Mouse (Mus musculus) midbrain, embryonic 11.5 days (tissue): ENCODE data around the gene Olfr506. TPM values are rescaled to one million over a fixed set of nuclear protein-coding genes. Genes with fewer than 3 reads are reported as not detected.
"Not testable (repeated sequence)": the region's sequence is repeated elsewhere in the genome, so short reads cannot be mapped to it uniquely, and the experiment has no call there.

Experiments used
- ATAC-seq: fragments of 200-750 bp; cut with Nextera tagmentation; 2 replicates; pipeline ENCODE4 v1.8.0; 2017; ENCODE audit warnings: moderate TSS enrichment, moderate library complexity; ENCODE audit not compliant: low FRiP score
- DNase-seq: peaks from one replicate; pipeline ENCODE4 v3.0.0; 2015; ENCODE audit warnings: low spot score; ENCODE audit errors: missing footprints
- H3K27ac ChIP-seq: fragments of 300-500 bp; sonication (generic); 2 replicates; pipeline ENCODE4 v1.5.1; 2014; ENCODE audit warnings: low read depth, low read length
- H3K27me3 ChIP-seq: fragments of 300-500 bp; sonication (generic); 2 replicates; pipeline ENCODE4 v1.6.1; 2014; ENCODE audit warnings: mild to moderate bottlenecking, low read length, moderate library complexity, mixed read lengths; ENCODE audit not compliant: control insufficient read depth, insufficient read depth
- H3K36me3 ChIP-seq: fragments of 300-500 bp; sonication (generic); 2 replicates; pipeline ENCODE4 v1.6.1; 2014; ENCODE audit warnings: mild to moderate bottlenecking, low read length, moderate library complexity, mixed read lengths; ENCODE audit not compliant: control insufficient read depth, insufficient read depth
- H3K4me1 ChIP-seq: fragments of 300-500 bp; sonication (generic); 2 replicates; pipeline ENCODE4 v1.6.1; 2014; ENCODE audit warnings: low read length; ENCODE audit not compliant: control insufficient read depth, insufficient read depth
- H3K4me2 ChIP-seq: fragments of 300-500 bp; sonication (generic); 2 replicates; pipeline ENCODE4 v1.6.1; 2014; ENCODE audit warnings: mild to moderate bottlenecking, moderate library complexity
- H3K4me3 ChIP-seq: fragments of 300-500 bp; sonication (generic); 2 replicates; pipeline ENCODE4 v1.5.1; 2014; ENCODE audit warnings: low read depth, low read length
- H3K9ac ChIP-seq: fragments of 300-500 bp; sonication (generic); 2 replicates; pipeline ENCODE4 v1.6.1; 2014; ENCODE audit warnings: low read length
- H3K9me3 ChIP-seq: fragments of 300-500 bp; sonication (generic); 2 replicates; pipeline ENCODE4 v1.6.1; 2016; ENCODE audit warnings: low read length; ENCODE audit not compliant: control insufficient read depth
- WGBS: fragments of 180-500 bp; shearing (Covaris S2); extraction: QIAGEN DNeasy Blood & Tissue Kit; methylation state at CpG from one replicate; pipeline ENCODE4 v1.1.7; 2014; 5-methylcytosine and 5-hydroxymethylcytosine counted together
- polyA plus RNA-seq: library from polyadenylated mRNA; unstranded; fragments of >200 nt; fragmentation: Nextera tagmentation; extraction: Ambion mirVana; gene quantifications from 2 replicates; pipeline ENCODE4 v1.2.1, GENCODE M21; 2014

Olfr506 gene
- not detected in 2 replicates for polyA plus RNA-seq

- H3K27me3 ChIP-seq: no peaks in the 10 kb centered on the region
- H3K4me3 ChIP-seq: no peak within 1 kb of the TSS
- no peak within 1 kb of the TSS for H3K9ac ChIP-seq
- H3K27ac ChIP-seq: no peak within 1 kb of the TSS
- DNase-seq (no peak), ATAC-seq (no peak)
- H3K4me1 ChIP-seq: no peaks in the 10 kb centered on the region
- no peaks in the 10 kb centered on the region for H3K36me3 ChIP-seq
- H3K4me2 ChIP-seq: no peak within 1 kb of the TSS
- H3K9me3 ChIP-seq: no peaks in the 10 kb centered on the region
Measured at GRCm38 (mm10) chr7:108610487-108610886, at the start of gene Olfr506. Olfr506 (plus strand) TSS chr7:108610787.

DNA sequence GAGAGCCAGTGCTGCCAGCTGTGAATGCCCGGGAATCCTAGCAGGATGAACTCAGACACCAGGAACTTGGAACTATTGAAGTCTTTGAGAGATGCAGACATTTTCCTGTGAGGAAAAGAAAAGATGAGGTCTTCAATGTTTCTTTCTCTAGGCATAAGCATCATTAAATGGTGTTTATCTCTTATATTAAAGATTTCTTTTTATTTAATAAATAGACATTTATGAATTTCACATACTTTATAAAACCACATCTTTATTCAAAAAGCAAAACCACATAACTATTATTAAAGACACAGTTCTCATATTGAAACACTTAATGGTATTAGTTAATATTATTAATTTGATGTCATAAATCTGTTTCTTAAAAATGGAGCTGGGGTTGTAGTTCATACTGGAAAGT, 44.9 kb upstream of the Olfr506 start, which contains the start of gene Olfr504:
TSS of gene Olfr504 (minus strand) at position 101 of the 400 bp plus-strand sequence.
- H3K27me3 ChIP-seq: no peaks in the 10 kb centered on the region
- ATAC-seq (no peak), DNase-seq (no peak)
- 90% methylated on average over 1 of the region's 1 CpGs for WGBS
- no peaks in the 10 kb centered on the region for H3K36me3 ChIP-seq
- no peak within 1 kb of the TSS for H3K4me3 ChIP-seq
- no peaks in the 10 kb centered on the region for H3K4me1 ChIP-seq
- H3K4me2 ChIP-seq: no peak within 1 kb of the TSS
- H3K9ac ChIP-seq: no peak within 1 kb of the TSS
- H3K27ac ChIP-seq: no peak within 1 kb of the TSS
- no peaks in the 10 kb centered on the region for H3K9me3 ChIP-seq

GRCm38 (mm10) chr7:108589797-108590196, 20.8 kb upstream of the Olfr506 start:
- no peaks in the 10 kb centered on the region for H3K36me3 ChIP-seq
- no peaks in the 10 kb centered on the region for H3K9me3 ChIP-seq
- no peak overlapping the region for H3K4me2 ChIP-seq
- ATAC-seq (no peak; the same call in 1 of the 2 replicates), DNase-seq (no peak)
- no peak overlapping the region for H3K9ac ChIP-seq
- no peaks in the 10 kb centered on the region for H3K27me3 ChIP-seq
- H3K4me1 ChIP-seq: no peaks in the 10 kb centered on the region
- H3K27ac ChIP-seq: no peak overlapping the region
- no peak overlapping the region for H3K4me3 ChIP-seq
- 92% methylated on average over 1 of the region's 1 CpGs for WGBS

DNA sequence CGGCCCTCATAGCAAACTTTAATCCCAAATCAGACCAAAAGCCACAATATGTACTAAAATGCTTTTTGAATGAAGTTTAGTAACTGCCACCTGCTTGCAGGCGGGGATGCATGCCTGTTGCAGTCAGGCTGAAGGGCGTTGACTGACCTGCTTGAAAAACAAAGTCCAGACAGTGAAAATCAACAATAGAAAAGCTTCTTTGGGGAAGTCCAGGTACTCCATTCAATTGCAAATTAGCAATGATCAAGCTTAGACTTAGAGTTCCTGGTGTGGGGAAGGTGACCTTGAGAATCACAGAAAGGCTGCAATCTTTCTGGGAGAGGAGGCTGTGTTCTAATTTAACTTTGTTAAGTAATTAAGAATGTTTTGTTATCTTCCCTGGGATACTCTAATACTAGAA, 8.7 kb upstream of the Olfr506 start:
- DNase-seq, H3K9me3 ChIP-seq, ATAC-seq, H3K27ac ChIP-seq, H3K27me3 ChIP-seq, H3K4me3 ChIP-seq, H3K36me3 ChIP-seq, H3K4me1 ChIP-seq, H3K4me2 ChIP-seq, H3K9ac ChIP-seq: not testable (repeated sequence)
- WGBS: 72% methylated on average over 3 of the region's 3 CpGs

DNA sequence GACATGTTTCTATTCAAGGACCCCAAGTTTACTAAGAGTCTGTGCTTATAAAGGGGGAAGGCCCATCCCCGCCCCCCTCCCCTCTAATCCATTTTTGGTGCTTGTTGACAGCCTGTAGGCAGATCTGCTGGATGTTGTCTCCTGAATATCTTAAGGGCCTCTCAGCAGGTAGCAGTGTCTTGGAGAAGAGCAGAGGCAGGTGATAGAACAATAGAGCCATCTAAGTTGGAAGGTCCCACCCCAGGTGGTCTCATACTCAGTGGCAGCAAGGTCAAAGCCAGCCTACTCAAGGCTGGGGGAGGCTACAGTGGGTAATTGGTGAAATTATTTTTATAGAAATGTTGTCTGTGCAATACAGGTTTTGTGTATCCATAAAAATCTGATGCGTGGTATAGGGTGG, 3.5 kb downstream of the Olfr506 start:
- no peak overlapping the region for H3K27ac ChIP-seq
- H3K9me3 ChIP-seq: no peaks in the 10 kb centered on the region
- no peak overlapping the region for H3K4me3 ChIP-seq
- 90% methylated on average over 2 of the region's 2 CpGs for WGBS
- no peak overlapping the region for H3K4me2 ChIP-seq
- no peak overlapping the region for H3K9ac ChIP-seq
- no peak for ATAC-seq
- no peaks in the 10 kb centered on the region for H3K4me1 ChIP-seq
- no peak for DNase-seq
- no peaks in the 10 kb centered on the region for H3K27me3 ChIP-seq
- no peaks in the 10 kb centered on the region for H3K36me3 ChIP-seq

DNA sequence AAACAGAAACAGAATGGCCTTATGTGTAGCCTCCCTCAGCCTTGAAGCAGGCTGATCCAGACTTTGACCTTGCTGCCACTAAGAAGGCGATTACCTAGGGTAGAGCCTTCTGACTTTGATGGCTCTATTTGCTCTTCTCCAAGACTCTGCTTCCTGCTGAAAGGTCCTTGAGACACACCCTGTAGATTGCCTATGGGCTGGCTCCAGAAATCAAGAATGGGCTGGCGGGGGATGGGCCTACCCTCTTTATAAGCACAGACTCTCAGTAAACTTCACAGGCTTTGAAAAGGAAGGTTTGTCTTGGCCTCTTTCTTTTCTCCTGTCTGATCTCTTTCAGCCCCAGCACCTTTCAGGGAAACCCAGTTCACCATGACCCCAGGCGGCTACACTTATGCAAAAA, 6.2 kb downstream of the Olfr506 start:
- not testable (repeated sequence) for ATAC-seq, H3K27me3 ChIP-seq, H3K9me3 ChIP-seq, H3K9ac ChIP-seq, H3K4me3 ChIP-seq, H3K4me2 ChIP-seq, DNase-seq, H3K36me3 ChIP-seq, H3K27ac ChIP-seq, H3K4me1 ChIP-seq
- 57% methylated on average over 3 of the region's 3 CpGs for WGBS

DNA sequence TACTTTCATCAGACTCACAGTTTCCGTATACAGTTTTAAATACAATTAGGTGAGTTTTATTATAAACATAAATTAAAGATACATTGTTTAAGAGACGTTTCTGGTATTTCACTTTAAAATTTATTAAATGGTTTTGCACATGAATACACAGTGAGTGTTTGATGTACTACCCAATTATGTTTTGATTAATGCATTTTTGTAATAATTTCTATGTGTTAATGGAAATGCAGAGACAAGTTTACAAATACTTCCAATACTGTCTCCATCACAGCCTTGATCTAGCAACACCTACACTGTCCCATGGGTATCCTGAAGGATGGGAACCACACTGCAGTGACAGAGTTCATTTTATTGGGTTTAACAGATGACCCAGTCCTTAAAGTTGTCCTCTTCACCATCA, 10.9 kb downstream of the Olfr506 start, which contains the start of gene Olfr507:
TSS of gene Olfr507 (plus strand) at position 301 of the 400 bp plus-strand sequence.
- DNase-seq: no peak
- 84% methylated on average over 2 of the region's 2 CpGs for WGBS

GRCm38 (mm10) chr7:108629694-108630093, 19.1 kb downstream of the Olfr506 start, which contains the start of gene Olfr508:
Olfr508 (plus strand) TSS chr7:108629994.
- no peak within 1 kb of the TSS for H3K9ac ChIP-seq
- no peaks in the 10 kb centered on the region for H3K9me3 ChIP-seq
- H3K27me3 ChIP-seq: no peaks in the 10 kb centered on the region
- no peak for DNase-seq
- H3K4me3 ChIP-seq: no peak within 1 kb of the TSS
- no peak within 1 kb of the TSS for H3K27ac ChIP-seq
- WGBS: 88% methylated on average over 3 of the region's 3 CpGs
- ATAC-seq: no peak
- no peak within 1 kb of the TSS for H3K4me2 ChIP-seq
- no peaks in the 10 kb centered on the region for H3K4me1 ChIP-seq
- no peaks in the 10 kb centered on the region for H3K36me3 ChIP-seq

More for the DNA sequence above, 10.9 kb downstream of the Olfr506 start, which contains the start of gene Olfr507:
- no peaks in the 10 kb centered on the region for H3K9me3 ChIP-seq
- H3K27me3 ChIP-seq: no peaks in the 10 kb centered on the region
- H3K36me3 ChIP-seq: no peaks in the 10 kb centered on the region
- H3K27ac ChIP-seq: no peak within 1 kb of the TSS
- no peak within 1 kb of the TSS for H3K4me3 ChIP-seq
- H3K4me2 ChIP-seq: no peak within 1 kb of the TSS
- no peaks in the 10 kb centered on the region for H3K4me1 ChIP-seq
- ATAC-seq: no peak
- no peak within 1 kb of the TSS for H3K9ac ChIP-seq

GRCm38 (mm10) chr7:108651806-108652205, 41.2 kb downstream of the Olfr506 start, which contains the start of gene Olfr509:
Olfr509 (minus strand) TSS chr7:108651906.
- DNase-seq (no peak), ATAC-seq (no peak)
- Histone ChIP-seq H3K9ac (no peak within 1 kb of the TSS), H3K36me3 (no peaks in the 10 kb centered on the region), H3K27ac (no peak within 1 kb of the TSS), H3K4me3 (no peak within 1 kb of the TSS), H3K27me3 (no peaks in the 10 kb centered on the region), H3K9me3 (no peaks in the 10 kb centered on the region), H3K4me2 (no peak within 1 kb of the TSS), H3K4me1 (no peaks in the 10 kb centered on the region)
